Mouse (Mus musculus) ovary, adult 18-20 months (tissue): ENCODE results near the gene Dhrs9.
"Not testable (repeated sequence)": the region's sequence is repeated elsewhere in the genome, so short reads cannot be mapped to it uniquely, and the experiment has no call there.

Experiments
- DNase-seq: peaks from one replicate; pipeline ENCODE4 v3.0.0; 2022; ENCODE audit warnings: low spot score, mixed read lengths

The Dhrs9 gene

DNA sequence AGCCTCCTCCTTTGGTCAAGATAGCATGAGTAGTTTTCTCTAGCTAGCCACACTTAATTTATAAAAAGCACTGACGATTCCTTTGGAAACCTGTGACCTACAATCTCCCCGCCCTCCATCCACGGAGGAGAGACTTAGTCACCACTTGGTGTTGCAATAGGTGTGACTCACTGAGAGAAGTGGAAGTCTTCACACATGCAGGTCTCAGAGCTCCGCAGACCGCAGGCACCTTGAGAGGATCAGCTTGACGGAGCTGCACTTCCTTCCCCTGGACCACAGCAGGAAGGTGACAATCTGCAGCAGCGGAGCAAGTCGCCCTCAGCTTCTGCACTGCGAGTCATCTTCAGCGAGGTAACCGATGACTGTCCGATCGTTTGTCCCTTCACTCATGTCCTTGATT, at the start of gene Dhrs9:
Dhrs9 (plus strand) TSS at position 165 of the 400 bp plus-strand sequence.
- peak; percentile 15 for DNase-seq

DNA sequence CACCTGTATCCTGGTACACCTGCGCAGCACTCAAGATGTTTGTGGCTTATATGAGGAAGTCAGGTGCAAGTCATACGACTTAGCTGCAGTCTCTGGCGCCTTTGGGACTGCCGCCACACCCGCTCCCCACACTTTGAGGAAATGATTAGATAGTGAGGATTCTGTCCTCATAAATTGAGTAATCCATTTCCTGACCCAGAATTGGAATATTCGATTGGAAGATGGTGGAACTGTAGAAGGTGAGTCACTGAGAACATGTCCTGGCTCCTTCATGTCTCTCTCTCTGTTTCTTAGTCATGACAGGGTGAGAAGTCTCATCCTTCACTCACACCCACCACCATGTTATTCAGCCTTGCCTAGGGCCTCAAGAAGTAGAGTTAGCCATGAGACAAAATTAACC, 48.7 kb upstream of the Dhrs9 start:
- not testable (repeated sequence) for DNase-seq

DNA sequence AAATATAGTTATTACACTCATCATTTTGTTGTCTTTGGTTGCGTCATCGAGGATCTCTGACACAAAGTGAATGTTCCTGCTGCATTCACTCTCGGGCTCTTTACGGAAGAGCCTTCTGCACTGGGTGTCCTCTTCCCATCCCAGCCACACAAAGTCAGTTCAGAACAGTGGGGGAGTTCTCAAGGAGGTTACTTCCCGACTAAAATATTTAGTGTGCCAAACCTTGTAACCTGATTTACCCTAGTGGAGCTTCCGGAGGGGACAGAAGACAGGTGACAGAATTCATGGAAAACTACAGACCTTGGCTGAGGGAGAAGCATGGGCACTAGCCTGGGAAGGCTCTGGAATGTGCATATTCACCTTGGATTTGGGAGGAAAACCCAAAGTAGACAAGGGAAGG, 38.7 kb upstream of the Dhrs9 start:
- no peak for DNase-seq

DNA sequence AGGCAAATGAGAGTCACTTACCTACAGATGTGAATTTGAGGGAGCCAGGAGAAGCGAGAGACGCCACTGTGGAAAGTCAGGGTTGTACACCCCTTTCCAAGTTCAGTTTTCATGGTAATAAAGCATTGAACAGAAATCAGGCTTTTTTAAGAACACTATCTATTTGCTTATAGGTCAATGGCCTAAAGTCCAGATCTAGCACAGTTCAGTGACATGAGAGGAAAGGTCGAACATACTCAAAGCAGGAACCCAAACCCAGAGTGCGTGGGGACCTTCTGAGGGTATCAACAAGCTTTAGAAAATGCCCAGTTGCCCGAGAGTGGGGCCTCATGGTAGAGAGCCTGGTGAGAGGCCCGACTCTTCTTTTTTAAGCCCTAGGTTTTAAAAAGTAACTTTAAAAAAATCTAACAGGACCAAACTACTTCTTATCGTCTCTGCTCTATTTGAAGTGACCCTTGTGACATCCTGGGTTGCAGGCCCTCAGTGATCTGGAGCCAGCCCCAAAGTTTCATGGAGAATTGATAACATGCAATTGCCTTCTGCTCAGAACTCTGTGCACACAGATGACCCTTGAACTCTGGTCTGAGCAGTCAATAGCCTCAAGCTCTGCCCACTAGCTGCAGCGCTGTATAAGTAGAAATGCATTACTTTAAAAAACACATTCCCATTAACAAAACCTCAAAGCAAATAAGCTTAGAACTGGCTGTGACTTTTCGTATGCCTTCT, 37.6 kb upstream of the Dhrs9 start, which contains the start of gene Abcb11:
Abcb11 (minus strand) TSS at position 121 of the 726 bp plus-strand sequence.
- no peak for DNase-seq

DNA sequence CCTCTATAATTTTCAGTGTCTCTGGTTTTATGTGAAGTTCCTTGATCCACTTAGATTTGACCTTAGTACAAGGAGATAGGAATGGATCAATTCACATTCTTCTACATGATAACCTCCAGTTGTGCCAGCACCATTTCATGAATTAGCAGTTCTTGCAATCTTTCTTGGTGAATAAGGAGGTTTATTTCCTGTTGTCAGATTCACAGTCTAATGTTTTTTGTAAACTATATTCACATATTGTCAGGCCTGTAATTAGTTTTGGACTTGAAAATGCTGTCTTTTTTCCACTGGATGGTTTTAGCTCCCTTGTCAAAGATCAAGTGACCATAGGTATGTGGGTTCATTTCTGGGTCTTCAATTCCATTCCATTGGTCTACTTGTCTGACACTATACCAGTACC, 24.8 kb upstream of the Dhrs9 start:
- DNase-seq, result not testable (repeated sequence)

DNA sequence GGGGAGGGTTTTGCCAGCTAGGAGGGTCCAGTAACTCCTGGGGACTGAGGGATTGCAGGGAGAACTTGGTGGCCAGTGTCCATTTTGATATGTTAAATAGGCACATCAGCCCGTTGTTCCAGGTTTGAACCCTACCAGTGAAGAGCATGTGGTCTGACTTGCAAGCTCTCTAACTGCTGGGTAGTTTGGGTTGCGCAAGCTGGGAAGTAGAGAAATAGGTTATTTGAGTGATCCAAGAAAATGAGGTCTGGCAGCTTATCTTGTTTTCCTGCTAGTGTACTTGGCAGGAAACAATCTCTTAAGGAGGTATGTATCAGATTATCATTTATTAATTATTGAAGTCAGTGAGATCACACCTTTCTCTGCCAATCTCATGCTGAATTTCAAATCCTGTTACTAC, 15.4 kb upstream of the Dhrs9 start:
- DNase-seq, result no peak

DNA sequence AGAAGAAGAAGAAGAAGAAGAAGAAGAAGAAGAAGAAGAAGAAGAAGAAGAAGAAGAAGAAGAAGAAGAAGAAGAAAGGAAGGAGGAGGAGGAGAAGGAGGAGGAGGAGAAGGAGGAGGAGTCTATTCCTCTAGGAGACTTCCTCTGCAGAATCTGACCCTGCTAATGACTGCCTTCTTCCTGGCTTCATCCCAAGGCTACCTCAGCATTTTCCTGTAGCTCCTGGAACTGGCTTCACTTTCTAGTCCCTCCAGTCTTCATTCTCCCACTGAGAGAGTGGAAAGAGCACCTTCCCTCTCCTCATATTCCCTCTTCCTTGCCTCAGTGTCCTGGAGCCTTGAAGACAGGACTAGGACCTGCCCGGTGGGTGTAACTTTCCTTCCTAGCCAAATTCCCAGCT, 15.0 kb upstream of the Dhrs9 start:
- no peak for DNase-seq

DNA sequence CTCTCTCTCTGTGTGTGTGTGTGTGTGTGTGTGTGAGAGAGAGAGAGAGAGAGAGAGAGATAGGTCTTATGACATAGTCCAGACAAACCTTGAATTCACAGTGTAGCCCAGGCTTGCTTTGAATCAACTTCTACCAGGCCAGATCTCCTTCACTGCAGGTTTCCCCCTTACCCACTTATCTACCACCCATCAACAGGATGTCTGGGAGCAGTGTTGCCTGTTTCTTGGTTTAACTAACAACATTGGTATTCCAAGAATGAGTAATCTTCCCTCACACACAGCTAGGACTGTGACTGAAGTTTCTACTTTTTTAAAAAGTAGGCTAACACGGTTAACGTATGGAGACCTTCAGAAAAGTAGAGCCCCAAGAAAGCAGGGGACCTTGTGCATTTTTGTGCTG, 3.5 kb upstream of the Dhrs9 start:
- DNase-seq, result no peak

DNA sequence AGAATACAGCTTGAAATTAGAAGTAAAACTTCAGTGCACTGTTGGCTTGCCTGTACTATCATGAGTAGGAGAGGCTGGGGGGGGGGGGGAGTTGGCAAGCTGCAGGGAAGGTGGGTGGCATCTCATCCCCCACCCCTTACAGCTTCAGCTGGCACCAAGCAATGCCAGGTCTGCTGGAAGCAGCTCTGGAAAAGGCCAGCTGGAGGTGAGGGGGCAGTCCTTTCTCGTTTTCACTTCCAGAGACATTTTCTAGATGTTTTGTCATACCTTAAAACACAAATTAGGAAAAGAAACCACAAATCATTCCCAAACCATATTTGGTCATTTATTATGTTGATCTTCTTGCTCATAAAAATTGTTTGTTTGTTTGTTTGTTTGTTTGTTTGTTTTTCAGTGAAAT, 444 bp upstream of the Dhrs9 start:
- DNase-seq, result no peak

DNA sequence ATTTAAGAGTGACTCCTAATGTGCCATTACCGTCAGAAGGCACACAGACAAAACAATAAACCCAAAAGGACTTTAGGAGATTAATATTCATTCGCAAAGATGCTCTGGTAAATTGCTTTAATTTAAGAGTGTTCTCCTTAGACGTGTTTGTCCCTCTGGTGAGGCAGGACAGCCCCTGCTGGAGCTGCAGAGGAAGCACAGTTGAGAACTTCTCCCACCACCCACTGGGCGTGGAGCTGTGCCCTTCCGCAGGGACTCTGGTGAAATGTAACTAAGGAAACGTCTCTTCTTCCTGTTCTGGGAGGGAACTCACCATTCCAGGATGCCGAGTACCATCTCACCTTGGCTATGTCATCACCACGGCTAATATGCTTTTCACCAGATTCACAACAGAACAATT, 1.5 kb downstream of the Dhrs9 start:
- no peak for DNase-seq

DNA sequence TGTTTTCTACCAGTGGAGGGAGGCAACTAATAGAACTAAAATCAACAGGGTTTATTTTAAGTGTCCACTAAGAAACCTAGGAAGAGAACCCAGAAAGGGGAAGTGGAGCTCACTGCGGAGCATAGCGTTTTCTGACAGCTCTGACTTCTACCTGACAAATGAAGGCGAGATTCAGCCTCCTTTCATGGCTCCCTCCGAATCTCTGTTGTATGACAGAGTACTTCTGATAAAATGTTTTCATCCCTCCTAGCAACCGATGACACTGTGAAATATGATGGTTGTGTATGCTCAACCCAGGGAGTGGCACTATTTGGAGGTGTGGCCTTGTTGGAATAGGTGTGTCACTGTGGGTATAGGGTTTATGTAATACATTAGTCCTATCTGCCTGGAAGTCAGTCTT, 2.6 kb downstream of the Dhrs9 start:
- no peak for DNase-seq

DNA sequence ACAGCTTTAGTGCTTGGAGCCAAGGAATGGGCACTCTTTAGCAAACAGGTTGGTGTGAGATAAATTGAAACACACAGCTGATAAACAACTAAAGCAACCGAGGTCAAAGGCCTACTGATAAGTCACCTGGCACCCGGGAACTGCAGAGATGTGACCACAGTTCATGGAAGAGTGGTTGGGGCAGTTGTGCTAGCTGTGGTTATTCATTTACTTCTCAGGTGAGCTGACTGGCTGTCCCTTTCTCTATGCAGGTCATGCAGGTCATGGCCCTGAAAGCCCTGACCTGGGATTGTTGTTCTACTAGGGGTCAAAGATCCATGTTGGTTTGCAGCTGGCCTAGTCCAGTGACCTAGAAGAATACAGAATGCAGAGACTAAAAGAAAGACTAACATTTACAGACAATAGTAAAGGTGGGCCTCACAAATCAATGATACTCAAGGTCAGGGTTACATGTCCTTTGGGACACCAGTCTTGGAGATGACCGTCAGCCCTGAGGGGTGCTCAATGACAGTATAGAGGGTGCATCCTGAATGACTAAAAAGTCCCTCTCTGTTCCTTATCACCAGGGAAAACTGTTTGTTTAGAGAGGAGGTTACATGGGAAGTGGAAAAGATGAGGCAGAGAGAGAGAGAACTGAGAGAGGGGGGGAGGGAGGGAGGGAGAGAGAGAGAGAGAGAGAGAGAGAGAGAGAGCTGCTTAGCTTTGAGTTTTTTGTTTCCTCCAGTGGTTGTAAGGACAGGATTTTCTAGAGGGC, 6.0 kb downstream of the Dhrs9 start:
- DNase-seq, result no peak

DNA sequence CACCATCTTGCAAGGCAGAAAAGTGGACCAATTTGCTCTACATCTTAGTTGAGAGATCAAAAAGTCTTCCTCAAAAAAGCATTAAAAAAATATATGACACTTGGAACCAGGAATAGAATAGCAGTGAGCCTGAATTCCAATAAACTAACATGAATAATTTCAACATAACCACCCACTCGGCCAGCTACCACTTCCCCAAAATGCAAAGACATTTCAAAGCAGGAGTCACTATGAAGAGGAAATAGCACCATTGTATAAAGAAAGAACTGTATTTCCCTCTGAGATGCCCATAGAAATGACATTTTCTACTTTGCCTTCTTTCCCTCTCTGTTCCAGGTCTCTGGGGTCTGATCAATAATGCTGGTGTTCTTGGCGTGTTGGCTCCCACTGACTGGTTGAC, 13.7 kb downstream of the Dhrs9 start:
- no peak for DNase-seq

DNA sequence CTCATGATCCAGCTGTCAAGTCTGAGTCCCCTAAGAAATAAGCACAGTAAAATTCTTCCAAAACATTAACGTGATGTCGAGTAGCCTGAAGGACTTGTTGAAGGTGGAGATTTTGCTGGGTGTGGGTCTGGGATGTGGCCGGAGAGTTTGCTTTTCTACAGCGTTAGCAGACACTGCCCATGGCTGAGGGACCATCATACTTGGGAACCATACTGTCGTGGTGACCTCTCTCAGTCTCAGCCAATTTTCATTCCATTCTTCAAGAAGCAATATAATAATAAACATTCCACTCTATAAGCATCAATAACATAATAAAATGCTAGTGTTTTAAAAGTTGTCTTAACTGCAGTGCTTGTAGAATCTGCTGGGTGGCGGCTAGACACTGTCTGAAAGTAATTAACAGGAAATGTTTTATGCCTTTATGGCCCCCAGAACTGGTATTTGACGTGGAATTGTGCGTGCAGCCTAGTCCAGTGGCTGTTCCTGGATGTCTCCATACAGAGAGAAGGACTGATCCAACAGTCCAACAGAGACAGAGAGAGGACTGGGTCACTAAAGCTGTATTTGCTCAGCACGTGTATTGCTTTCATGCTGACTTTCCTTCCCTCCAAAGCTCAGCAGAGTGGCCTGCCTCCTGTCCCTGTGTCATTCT, 15.5 kb downstream of the Dhrs9 start:
- no peak for DNase-seq

DNA sequence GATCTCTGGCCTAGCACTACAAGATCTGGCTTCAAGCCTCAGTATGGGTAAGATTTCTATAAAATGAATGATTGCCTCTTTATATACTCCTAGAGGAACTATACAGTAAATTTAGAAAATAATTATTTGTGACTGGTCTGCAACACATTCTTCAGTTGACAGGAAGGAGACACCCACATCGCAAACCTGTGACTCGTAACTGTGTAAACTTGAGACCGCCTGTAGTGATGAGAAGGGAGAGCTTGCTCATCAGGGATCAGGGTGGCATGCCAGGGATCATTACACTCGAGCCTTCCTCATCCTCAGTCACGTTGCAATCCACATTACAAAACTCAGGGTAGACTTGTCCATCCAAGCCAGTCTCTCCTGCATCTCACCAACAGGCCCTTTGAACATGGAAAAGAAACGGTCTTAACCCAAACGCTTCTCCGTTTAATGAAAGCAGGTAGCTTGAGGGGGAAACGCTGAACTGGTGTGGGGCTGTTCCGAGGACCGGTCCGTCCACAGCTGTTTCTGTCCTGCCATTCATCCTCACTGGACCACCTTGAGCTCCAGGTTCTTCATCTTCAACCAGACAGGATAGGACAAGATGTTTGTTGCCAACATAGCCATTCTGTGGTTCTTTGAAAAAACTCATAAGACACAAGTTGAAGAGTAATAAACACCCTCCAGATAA, 16.7 kb downstream of the Dhrs9 start:
- DNase-seq, result no peak

DNA sequence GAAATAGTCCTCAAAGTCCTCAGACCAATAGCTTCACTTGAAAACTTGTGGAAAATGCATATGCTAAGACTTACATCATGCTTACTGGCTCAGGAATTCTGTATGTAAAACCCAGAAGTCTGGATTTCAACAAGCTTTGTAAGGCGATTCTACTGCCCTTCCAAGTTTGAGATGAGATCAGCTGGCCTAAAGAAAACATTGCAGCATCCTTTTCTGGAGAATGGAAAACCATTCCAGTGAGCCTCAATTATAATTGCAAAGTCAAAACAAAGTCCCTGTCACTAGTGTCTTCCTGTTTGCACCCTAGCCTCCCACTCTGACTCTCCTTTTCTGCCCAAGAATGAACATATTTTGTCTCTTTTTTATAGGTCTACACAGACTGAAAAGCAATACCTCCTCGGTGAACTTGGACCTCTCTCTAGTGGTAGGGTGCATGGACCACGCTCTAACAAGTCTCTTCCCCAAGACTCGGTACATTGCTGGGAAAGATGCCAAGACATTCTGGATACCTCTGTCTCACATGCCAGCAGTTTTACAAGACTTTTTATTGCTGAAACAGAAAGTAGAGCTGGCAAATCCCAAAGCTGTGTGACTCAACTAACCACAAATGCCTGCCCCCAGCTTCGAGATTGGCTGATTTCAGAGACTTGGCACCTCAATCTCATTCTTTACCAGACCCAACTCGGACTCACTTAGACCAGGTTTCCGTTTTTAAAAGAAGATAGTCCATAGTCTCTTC, 20.8 kb downstream of the Dhrs9 start:
- DNase-seq, result peak; percentile 6

DNA sequence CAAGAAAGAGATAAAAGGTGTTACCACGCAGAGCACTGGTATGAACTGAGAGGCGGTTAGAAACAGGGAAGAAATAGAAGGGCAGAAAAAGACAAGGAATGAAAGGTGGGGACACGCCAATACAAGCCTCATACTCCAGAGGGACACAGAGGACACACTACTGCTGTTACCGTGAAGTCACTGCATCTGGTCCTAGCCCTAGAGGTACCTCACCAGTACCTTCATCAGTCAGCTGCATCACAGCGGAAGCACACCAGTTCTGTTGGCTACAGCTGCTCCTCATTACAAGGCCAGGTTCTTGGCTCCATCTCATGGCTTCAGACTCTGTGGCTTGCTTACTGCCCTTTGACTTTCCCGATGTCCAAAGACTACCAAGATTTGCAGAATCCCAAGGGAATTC, 21.6 kb downstream of the Dhrs9 start:
- DNase-seq, result no peak

DNA sequence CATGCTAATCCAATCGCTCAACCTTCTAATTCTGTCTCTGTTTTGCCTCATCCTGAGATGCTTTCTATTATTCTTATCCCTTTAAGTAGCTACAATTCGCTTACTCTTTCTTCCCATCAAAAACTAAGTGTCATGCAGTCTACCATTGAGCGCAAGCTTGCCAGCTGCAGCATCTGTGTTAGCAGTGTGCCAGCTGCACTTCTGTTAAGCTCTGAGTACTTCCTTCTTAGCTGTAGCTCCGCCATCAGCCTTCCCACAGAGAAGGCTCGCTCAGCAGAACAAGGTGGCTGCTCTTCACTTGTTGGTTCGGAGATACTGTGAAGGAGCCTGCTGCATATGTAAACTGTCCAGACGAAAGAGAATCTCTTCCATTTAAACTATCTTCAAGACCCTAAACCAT, 22.1 kb downstream of the Dhrs9 start:
- DNase-seq, result no peak

DNA sequence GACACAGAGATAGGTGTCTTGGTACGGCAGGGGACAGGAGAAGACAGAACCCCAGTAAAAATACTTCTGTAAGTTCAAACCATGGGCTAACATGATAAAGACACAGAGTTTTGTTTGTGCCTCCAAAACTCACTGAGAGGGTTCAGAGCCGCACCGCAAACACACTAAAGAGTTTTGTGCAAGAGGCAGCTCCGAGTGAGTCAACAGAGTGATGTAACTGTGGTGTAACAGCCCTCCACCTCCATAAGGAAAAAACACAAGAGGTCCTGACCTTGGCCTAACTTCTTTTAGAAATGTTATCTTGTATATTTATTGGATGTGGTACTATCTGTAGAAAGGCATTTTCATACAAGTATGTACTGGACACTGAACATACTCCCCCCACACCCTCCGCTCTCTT, 25.4 kb downstream of the Dhrs9 start:
- no peak for DNase-seq

DNA sequence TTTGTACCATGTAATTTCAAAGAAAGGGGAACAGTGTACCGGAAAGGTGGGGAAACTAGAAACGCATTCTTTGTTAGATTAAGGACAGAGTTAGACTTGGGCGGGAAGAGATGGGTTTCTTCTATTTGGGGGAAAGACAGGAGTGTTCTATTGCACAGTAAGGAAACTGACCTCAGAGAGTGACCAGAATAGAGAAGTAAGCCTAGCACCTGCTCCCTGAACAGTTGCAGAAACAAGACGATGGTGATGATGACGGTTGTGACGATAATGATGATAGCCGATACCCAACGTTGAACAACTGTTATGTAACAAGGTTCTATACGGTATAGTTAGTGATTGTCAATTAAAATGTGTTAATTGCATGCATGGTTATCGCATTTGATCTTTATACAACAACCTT, 34.3 kb downstream of the Dhrs9 start:
- no peak for DNase-seq

DNA sequence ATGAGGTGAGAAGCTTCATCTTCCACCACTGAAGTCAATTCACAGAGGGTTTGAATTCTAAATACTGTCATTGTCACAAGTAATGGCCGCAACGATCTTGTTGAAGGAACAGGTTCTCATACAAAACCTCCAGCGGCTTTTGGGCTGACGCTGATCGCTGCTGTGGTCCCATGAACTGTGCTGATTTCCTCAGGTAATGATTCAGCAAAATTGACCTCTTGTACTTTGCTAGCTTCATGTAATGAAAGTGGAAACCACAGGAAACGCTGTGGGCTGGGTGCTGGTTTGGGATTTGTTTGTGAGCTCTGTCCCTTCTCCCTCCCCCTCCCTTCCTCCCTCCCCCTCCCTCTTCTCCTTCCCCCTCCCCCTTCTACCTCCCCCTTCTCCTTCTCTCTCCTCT, 34.8 kb downstream of the Dhrs9 start:
- no peak for DNase-seq
